Mouse (Mus musculus): ENCODE results near the gene Eno3. TPM values are rescaled to one million over a fixed set of nuclear protein-coding genes. Genes with fewer than 3 reads are reported as not detected.

The Eno3 gene
- 6.4 and 7.8 TPM in 2 replicates for polyA plus RNA-seq (2014; fragmentation: Nextera tagmentation; extraction: Ambion mirVana)

GRCm38 (mm10) chr11:70656964-70657363, at the start of gene Eno3:
Gene Eno3 (plus strand): TSS chr11:70657202.
- H3K9me3 ChIP-seq (ENCODE audit: control insufficient read depth, low read length): no peaks in the 10 kb centered on the region
- H3K4me1 ChIP-seq (replicated peaks; ENCODE audit: control insufficient read depth, insufficient read depth, low read length): peaks cover 29% of the 10 kb centered on the region
- peak within 1 kb of the TSS; percentile 100 for H3K9ac ChIP-seq
- DNase-seq (ENCODE audit: low spot score) (no peak), ATAC-seq (ENCODE audit: low FRiP score) (no peak)
- H3K4me2 ChIP-seq (replicated peaks): peak within 1 kb of the TSS; percentile 92
- H3K27ac ChIP-seq: peak within 1 kb of the TSS; percentile 96; the same call in 1 of the 2 replicates
- H3K27me3 ChIP-seq (ENCODE audit: control insufficient read depth, insufficient read depth, low read length): no peaks in the 10 kb centered on the region
- peaks cover 25% of the 10 kb centered on the region for H3K36me3 ChIP-seq (replicated peaks; ENCODE audit: control insufficient read depth, insufficient read depth)
- WGBS: 4% methylated on average over 3 of the region's 3 CpGs
- peak within 1 kb of the TSS; percentile 100 for H3K4me3 ChIP-seq (replicated peaks; ENCODE audit: low read length)

GRCm38 (mm10) chr11:70607611-70608010, 49.4 kb upstream of the Eno3 start:
- Histone ChIP-seq H3K4me2 (replicated peaks) (no peak overlapping the region), H3K27me3 (ENCODE audit: control insufficient read depth, insufficient read depth, low read length) (no peaks in the 10 kb centered on the region), H3K4me3 (replicated peaks; ENCODE audit: low read length) (no peak overlapping the region), H3K4me1 (replicated peaks; ENCODE audit: control insufficient read depth, insufficient read depth, low read length) (no peaks in the 10 kb centered on the region), H3K27ac (no peak overlapping the region), H3K9ac (no peak overlapping the region), H3K36me3 (replicated peaks; ENCODE audit: control insufficient read depth, insufficient read depth) (peaks cover 97% of the 10 kb centered on the region), H3K9me3 (ENCODE audit: control insufficient read depth, low read length) (no peaks in the 10 kb centered on the region)
- WGBS: 93% methylated on average over 9 of the region's 9 CpGs
- ATAC-seq (ENCODE audit: low FRiP score) (no peak), DNase-seq (ENCODE audit: low spot score) (no peak)

- H3K36me3 ChIP-seq (replicated peaks; ENCODE audit: control insufficient read depth, insufficient read depth): peaks cover 97% of the 10 kb centered on the region
- H3K4me3 ChIP-seq (replicated peaks; ENCODE audit: low read length): no peak overlapping the region
- H3K4me2 ChIP-seq (replicated peaks): no peak overlapping the region
- no peaks in the 10 kb centered on the region for H3K27me3 ChIP-seq (ENCODE audit: control insufficient read depth, insufficient read depth, low read length)
- H3K4me1 ChIP-seq (replicated peaks; ENCODE audit: control insufficient read depth, insufficient read depth, low read length): no peaks in the 10 kb centered on the region
- ATAC-seq (ENCODE audit: low FRiP score): no peak
- H3K9me3 ChIP-seq (ENCODE audit: control insufficient read depth, low read length): no peaks in the 10 kb centered on the region
- H3K9ac ChIP-seq: no peak overlapping the region
- WGBS: 85% methylated on average over 26 of the region's 26 CpGs
- no peak for DNase-seq (ENCODE audit: low spot score)
- H3K27ac ChIP-seq: no peak overlapping the region
Measured at GRCm38 (mm10) chr11:70608381-70609066, 48.5 kb upstream of the Eno3 start.

GRCm38 (mm10) chr11:70610752-70611151, 46.2 kb upstream of the Eno3 start:
- DNase-seq (ENCODE audit: low spot score) (no peak), ATAC-seq (ENCODE audit: low FRiP score) (no peak)
- H3K27ac ChIP-seq: no peak overlapping the region
- WGBS: 87% methylated on average over 4 of the region's 4 CpGs
- peaks cover 4% of the 10 kb centered on the region; the same call in 1 of the 2 replicates for H3K27me3 ChIP-seq (ENCODE audit: control insufficient read depth, insufficient read depth, low read length)
- H3K4me3 ChIP-seq (replicated peaks; ENCODE audit: low read length): no peak overlapping the region
- H3K9ac ChIP-seq: no peak overlapping the region
- H3K4me2 ChIP-seq (replicated peaks): no peak overlapping the region
- peaks cover 79% of the 10 kb centered on the region for H3K36me3 ChIP-seq (replicated peaks; ENCODE audit: control insufficient read depth, insufficient read depth)
- no peaks in the 10 kb centered on the region for H3K9me3 ChIP-seq (ENCODE audit: control insufficient read depth, low read length)
- no peaks in the 10 kb centered on the region for H3K4me1 ChIP-seq (replicated peaks; ENCODE audit: control insufficient read depth, insufficient read depth, low read length)

- Histone ChIP-seq H3K4me1 (replicated peaks; ENCODE audit: control insufficient read depth, insufficient read depth, low read length) (no peaks in the 10 kb centered on the region), H3K4me3 (replicated peaks; ENCODE audit: low read length) (no peak overlapping the region), H3K36me3 (replicated peaks; ENCODE audit: control insufficient read depth, insufficient read depth) (peaks cover 62% of the 10 kb centered on the region), H3K27me3 (ENCODE audit: control insufficient read depth, insufficient read depth, low read length) (peaks cover 4% of the 10 kb centered on the region; the same call in 1 of the 2 replicates), H3K4me2 (replicated peaks) (no peak overlapping the region), H3K9me3 (ENCODE audit: control insufficient read depth, low read length) (no peaks in the 10 kb centered on the region), H3K27ac (no peak overlapping the region), H3K9ac (no peak overlapping the region)
- ATAC-seq (ENCODE audit: low FRiP score): no peak
- WGBS: 79% methylated on average over 7 of the region's 7 CpGs
- no peak for DNase-seq (ENCODE audit: low spot score)
Measured at GRCm38 (mm10) chr11:70612505-70612904, 44.5 kb upstream of the Eno3 start.

GRCm38 (mm10) chr11:70615074-70615473, 41.9 kb upstream of the Eno3 start:
- H3K4me2 ChIP-seq (replicated peaks): peak overlapping the region; percentile 46
- WGBS: 4% methylated on average over 17 of the region's 17 CpGs
- H3K4me1 ChIP-seq (replicated peaks; ENCODE audit: control insufficient read depth, insufficient read depth, low read length): no peaks in the 10 kb centered on the region
- H3K9ac ChIP-seq: peak overlapping the region; percentile 33; the same call in 1 of the 2 replicates
- H3K4me3 ChIP-seq (replicated peaks; ENCODE audit: low read length): 0 out of 2 replicates have a peak overlapping the region, but pooled peaks have one; percentile 4
- peaks cover 36% of the 10 kb centered on the region for H3K36me3 ChIP-seq (replicated peaks; ENCODE audit: control insufficient read depth, insufficient read depth)
- ATAC-seq (ENCODE audit: low FRiP score): 0 out of 2 replicates have a peak, but pooled peaks have one; percentile 37
- H3K9me3 ChIP-seq (ENCODE audit: control insufficient read depth, low read length): no peaks in the 10 kb centered on the region
- peaks cover 4% of the 10 kb centered on the region; the same call in 1 of the 2 replicates for H3K27me3 ChIP-seq (ENCODE audit: control insufficient read depth, insufficient read depth, low read length)
- no peak for DNase-seq (ENCODE audit: low spot score)
- H3K27ac ChIP-seq: no peak overlapping the region

GRCm38 (mm10) chr11:70615516-70616093, 41.4 kb upstream of the Eno3 start, which contains the start of gene 4930544D05Rik:
Gene 4930544D05Rik (plus strand): TSS chr11:70615848.
- ATAC-seq (ENCODE audit: low FRiP score) (no peak), DNase-seq (ENCODE audit: low spot score) (no peak)
- Histone ChIP-seq H3K9ac (peak within 1 kb of the TSS; percentile 33; the same call in 1 of the 2 replicates), H3K4me1 (replicated peaks; ENCODE audit: control insufficient read depth, insufficient read depth, low read length) (no peaks in the 10 kb centered on the region), H3K27me3 (ENCODE audit: control insufficient read depth, insufficient read depth, low read length) (peaks cover 4% of the 10 kb centered on the region; the same call in 1 of the 2 replicates), H3K4me2 (replicated peaks) (peak within 1 kb of the TSS; percentile 46), H3K36me3 (replicated peaks; ENCODE audit: control insufficient read depth, insufficient read depth) (peaks cover 31% of the 10 kb centered on the region), H3K9me3 (ENCODE audit: control insufficient read depth, low read length) (no peaks in the 10 kb centered on the region), H3K4me3 (replicated peaks; ENCODE audit: low read length) (0 out of 2 replicates have a peak within 1 kb of the TSS, but pooled peaks have one; percentile 4), H3K27ac (no peak within 1 kb of the TSS)
- 18% methylated on average over 21 of the region's 21 CpGs for WGBS

GRCm38 (mm10) chr11:70619101-70619500, 37.9 kb upstream of the Eno3 start, which contains the start of gene Chrne:
Gene Chrne (minus strand): TSS chr11:70619216.
- no peaks in the 10 kb centered on the region for H3K4me1 ChIP-seq (replicated peaks; ENCODE audit: control insufficient read depth, insufficient read depth, low read length)
- H3K27me3 ChIP-seq (ENCODE audit: control insufficient read depth, insufficient read depth, low read length): peaks cover 4% of the 10 kb centered on the region; the same call in 1 of the 2 replicates
- ATAC-seq (ENCODE audit: low FRiP score) (no peak), DNase-seq (ENCODE audit: low spot score) (no peak)
- H3K4me2 ChIP-seq (replicated peaks): no peak within 1 kb of the TSS
- H3K27ac ChIP-seq: no peak within 1 kb of the TSS
- no peak within 1 kb of the TSS for H3K4me3 ChIP-seq (replicated peaks; ENCODE audit: low read length)
- H3K9ac ChIP-seq: no peak within 1 kb of the TSS
- H3K9me3 ChIP-seq (ENCODE audit: control insufficient read depth, low read length): no peaks in the 10 kb centered on the region
- 63% methylated on average over 1 of the region's 1 CpGs for WGBS
- no peaks in the 10 kb centered on the region for H3K36me3 ChIP-seq (replicated peaks; ENCODE audit: control insufficient read depth, insufficient read depth)

- ATAC-seq (ENCODE audit: low FRiP score) (no peak), DNase-seq (ENCODE audit: low spot score) (no peak)
- Histone ChIP-seq H3K4me2 (replicated peaks) (no peak overlapping the region), H3K27me3 (ENCODE audit: control insufficient read depth, insufficient read depth, low read length) (no peaks in the 10 kb centered on the region), H3K9ac (no peak overlapping the region), H3K36me3 (replicated peaks; ENCODE audit: control insufficient read depth, insufficient read depth) (no peaks in the 10 kb centered on the region), H3K4me3 (replicated peaks; ENCODE audit: low read length) (no peak overlapping the region), H3K27ac (no peak overlapping the region), H3K9me3 (ENCODE audit: control insufficient read depth, low read length) (no peaks in the 10 kb centered on the region), H3K4me1 (replicated peaks; ENCODE audit: control insufficient read depth, insufficient read depth, low read length) (no peaks in the 10 kb centered on the region)
- 43% methylated on average over 7 of the region's 7 CpGs for WGBS
Measured at GRCm38 (mm10) chr11:70621972-70622814, 34.8 kb upstream of the Eno3 start.

All from hindbrain, embryonic 14.5 days (tissue).